Mouse (Mus musculus): Measurements from ENCODE around the gene Tollip. TPM values are rescaled to one million over a fixed set of nuclear protein-coding genes. Genes with fewer than 3 reads are reported as not detected.
A peak's percentile ranks its signal among the peaks of the same experiment; 100 is the strongest.

The Tollip gene
- polyA plus RNA-seq (2014; fragmentation: Nextera tagmentation; extraction: Ambion mirVana), result 48.9 and 50.1 TPM in 2 replicates

- ATAC-seq (ENCODE audit: low read depth), result no peak
- no peak within 1 kb of the TSS for H3K4me2 ChIP-seq (ENCODE audit: low read depth, low read length)
- no peak for DNase-seq (ENCODE audit: low spot score)
- H3K4me3 ChIP-seq (ENCODE audit: low read depth, low read length), result no peak within 1 kb of the TSS
- H3K9me3 ChIP-seq (ENCODE audit: control insufficient read depth, low read length), result no peaks in the 10 kb centered on the region
- H3K9ac ChIP-seq (ENCODE audit: low read depth, low read length), result no peak within 1 kb of the TSS
- H3K4me1 ChIP-seq (ENCODE audit: control insufficient read depth, insufficient read depth, low read length), result no peaks in the 10 kb centered on the region
- 85% methylated on average over 2 of the region's 2 CpGs for WGBS
- H3K36me3 ChIP-seq (ENCODE audit: control insufficient read depth, insufficient read depth, low read length), result no peaks in the 10 kb centered on the region
- H3K27me3 ChIP-seq (replicated peaks; ENCODE audit: control insufficient read depth, insufficient read depth, low read length), result no peaks in the 10 kb centered on the region
- no peak within 1 kb of the TSS for H3K27ac ChIP-seq (replicated peaks; ENCODE audit: low read depth, low read length)
These were observed at the start of gene Tollip for GRCm38 (mm10) chr7:141918407-141918806. Tollip (minus strand) TSS chr7:141918507.

- WGBS, result 69% methylated on average over 2 of the region's 2 CpGs
- no peaks in the 10 kb centered on the region for H3K4me1 ChIP-seq (ENCODE audit: control insufficient read depth, insufficient read depth, low read length)
- DNase-seq (ENCODE audit: low spot score) (no peak), ATAC-seq (ENCODE audit: low read depth) (no peak)
- H3K4me3 ChIP-seq (ENCODE audit: low read depth, low read length), result no peak overlapping the region
- H3K4me2 ChIP-seq (ENCODE audit: low read depth, low read length), result no peak overlapping the region
- H3K9me3 ChIP-seq (ENCODE audit: control insufficient read depth, low read length), result no peaks in the 10 kb centered on the region
- H3K27ac ChIP-seq (replicated peaks; ENCODE audit: low read depth, low read length), result no peak overlapping the region
- no peak overlapping the region for H3K9ac ChIP-seq (ENCODE audit: low read depth, low read length)
- H3K36me3 ChIP-seq (ENCODE audit: control insufficient read depth, insufficient read depth, low read length), result no peaks in the 10 kb centered on the region
- no peaks in the 10 kb centered on the region for H3K27me3 ChIP-seq (replicated peaks; ENCODE audit: control insufficient read depth, insufficient read depth, low read length)
These were observed 48.0 kb upstream of the Tollip start for GRCm38 (mm10) chr7:141966281-141966680.

GRCm38 (mm10) chr7:141962521-141962920 is 44.2 kb upstream of the Tollip start:
- peak; percentile 58; the same call in 1 of the 2 replicates for ATAC-seq (ENCODE audit: low read depth)
- no peaks in the 10 kb centered on the region for H3K9me3 ChIP-seq (ENCODE audit: control insufficient read depth, low read length)
- no peak overlapping the region for H3K4me3 ChIP-seq (ENCODE audit: low read depth, low read length)
- H3K27ac ChIP-seq (replicated peaks; ENCODE audit: low read depth, low read length), result no peak overlapping the region
- no peaks in the 10 kb centered on the region for H3K36me3 ChIP-seq (ENCODE audit: control insufficient read depth, insufficient read depth, low read length)
- 90% methylated on average over 3 of the region's 3 CpGs for WGBS
- DNase-seq (ENCODE audit: low spot score), result no peak
- no peak overlapping the region for H3K9ac ChIP-seq (ENCODE audit: low read depth, low read length)
- no peaks in the 10 kb centered on the region for H3K4me1 ChIP-seq (ENCODE audit: control insufficient read depth, insufficient read depth, low read length)
- H3K27me3 ChIP-seq (replicated peaks; ENCODE audit: control insufficient read depth, insufficient read depth, low read length), result no peaks in the 10 kb centered on the region
- H3K4me2 ChIP-seq (ENCODE audit: low read depth, low read length), result no peak overlapping the region

GRCm38 (mm10) chr7:141961491-141961890 is 43.2 kb upstream of the Tollip start:
- DNase-seq (ENCODE audit: low spot score), result no peak
- ATAC-seq (ENCODE audit: low read depth), result no peak
- H3K9ac ChIP-seq (ENCODE audit: low read depth, low read length), result no peak overlapping the region
- H3K4me1 ChIP-seq (ENCODE audit: control insufficient read depth, insufficient read depth, low read length), result no peaks in the 10 kb centered on the region
- H3K4me3 ChIP-seq (ENCODE audit: low read depth, low read length), result no peak overlapping the region
- H3K36me3 ChIP-seq (ENCODE audit: control insufficient read depth, insufficient read depth, low read length), result no peaks in the 10 kb centered on the region
- H3K27ac ChIP-seq (replicated peaks; ENCODE audit: low read depth, low read length), result no peak overlapping the region
- WGBS, result 87% methylated on average over 3 of the region's 3 CpGs
- H3K4me2 ChIP-seq (ENCODE audit: low read depth, low read length), result no peak overlapping the region
- no peaks in the 10 kb centered on the region for H3K27me3 ChIP-seq (replicated peaks; ENCODE audit: control insufficient read depth, insufficient read depth, low read length)
- H3K9me3 ChIP-seq (ENCODE audit: control insufficient read depth, low read length), result no peaks in the 10 kb centered on the region

GRCm38 (mm10) chr7:141960926-141961325 is 42.6 kb upstream of the Tollip start:
- no peak for DNase-seq (ENCODE audit: low spot score)
- H3K9ac ChIP-seq (ENCODE audit: low read depth, low read length), result no peak overlapping the region
- no peak overlapping the region for H3K4me3 ChIP-seq (ENCODE audit: low read depth, low read length)
- no peaks in the 10 kb centered on the region for H3K4me1 ChIP-seq (ENCODE audit: control insufficient read depth, insufficient read depth, low read length)
- H3K27me3 ChIP-seq (replicated peaks; ENCODE audit: control insufficient read depth, insufficient read depth, low read length), result no peaks in the 10 kb centered on the region
- no peak overlapping the region for H3K27ac ChIP-seq (replicated peaks; ENCODE audit: low read depth, low read length)
- no peaks in the 10 kb centered on the region for H3K36me3 ChIP-seq (ENCODE audit: control insufficient read depth, insufficient read depth, low read length)
- no peaks in the 10 kb centered on the region for H3K9me3 ChIP-seq (ENCODE audit: control insufficient read depth, low read length)
- WGBS, result 80% methylated on average over 2 of the region's 2 CpGs
- H3K4me2 ChIP-seq (ENCODE audit: low read depth, low read length), result no peak overlapping the region
- no peak for ATAC-seq (ENCODE audit: low read depth)

- H3K4me2 ChIP-seq (ENCODE audit: low read depth, low read length), result no peak overlapping the region
- no peaks in the 10 kb centered on the region for H3K4me1 ChIP-seq (ENCODE audit: control insufficient read depth, insufficient read depth, low read length)
- WGBS, result 100% methylated on average over 1 of the region's 1 CpGs
- no peak overlapping the region for H3K9ac ChIP-seq (ENCODE audit: low read depth, low read length)
- ATAC-seq (ENCODE audit: low read depth), result no peak
- H3K36me3 ChIP-seq (ENCODE audit: control insufficient read depth, insufficient read depth, low read length), result no peaks in the 10 kb centered on the region
- no peaks in the 10 kb centered on the region for H3K9me3 ChIP-seq (ENCODE audit: control insufficient read depth, low read length)
- DNase-seq (ENCODE audit: low spot score), result peak; percentile 26
- no peak overlapping the region for H3K4me3 ChIP-seq (ENCODE audit: low read depth, low read length)
- H3K27ac ChIP-seq (replicated peaks; ENCODE audit: low read depth, low read length), result no peak overlapping the region
- no peaks in the 10 kb centered on the region for H3K27me3 ChIP-seq (replicated peaks; ENCODE audit: control insufficient read depth, insufficient read depth, low read length)
These were observed 40.8 kb upstream of the Tollip start for GRCm38 (mm10) chr7:141959133-141959532.

GRCm38 (mm10) chr7:141958211-141958610 is 39.9 kb upstream of the Tollip start:
- ATAC-seq (ENCODE audit: low read depth), result no peak
- H3K4me3 ChIP-seq (ENCODE audit: low read depth, low read length), result no peak overlapping the region

GRCm38 (mm10) chr7:141957524-141958051 is 39.3 kb upstream of the Tollip start:
- 80% methylated on average over 4 of the region's 4 CpGs for WGBS
- no peaks in the 10 kb centered on the region for H3K36me3 ChIP-seq (ENCODE audit: control insufficient read depth, insufficient read depth, low read length)
- no peaks in the 10 kb centered on the region for H3K4me1 ChIP-seq (ENCODE audit: control insufficient read depth, insufficient read depth, low read length)
- ATAC-seq (ENCODE audit: low read depth), result no peak
- no peak overlapping the region for H3K27ac ChIP-seq (replicated peaks; ENCODE audit: low read depth, low read length)
- H3K4me3 ChIP-seq (ENCODE audit: low read depth, low read length), result no peak overlapping the region
- no peak for DNase-seq (ENCODE audit: low spot score)
- H3K9ac ChIP-seq (ENCODE audit: low read depth, low read length), result no peak overlapping the region
- H3K4me2 ChIP-seq (ENCODE audit: low read depth, low read length), result no peak overlapping the region
- peaks cover 9% of the 10 kb centered on the region for H3K27me3 ChIP-seq (replicated peaks; ENCODE audit: control insufficient read depth, insufficient read depth, low read length)
- H3K9me3 ChIP-seq (ENCODE audit: control insufficient read depth, low read length), result no peaks in the 10 kb centered on the region

More at GRCm38 (mm10) chr7:141958211-141958610, 39.9 kb upstream of the Tollip start:
- Histone ChIP-seq H3K9ac (ENCODE audit: low read depth, low read length) (no peak overlapping the region), H3K27me3 (replicated peaks; ENCODE audit: control insufficient read depth, insufficient read depth, low read length) (peaks cover 5% of the 10 kb centered on the region), H3K9me3 (ENCODE audit: control insufficient read depth, low read length) (no peaks in the 10 kb centered on the region), H3K36me3 (ENCODE audit: control insufficient read depth, insufficient read depth, low read length) (no peaks in the 10 kb centered on the region), H3K4me2 (ENCODE audit: low read depth, low read length) (no peak overlapping the region), H3K27ac (replicated peaks; ENCODE audit: low read depth, low read length) (no peak overlapping the region), H3K4me1 (ENCODE audit: control insufficient read depth, insufficient read depth, low read length) (no peaks in the 10 kb centered on the region)
- WGBS, result 91% methylated on average over 2 of the region's 2 CpGs
- DNase-seq (ENCODE audit: low spot score), result no peak

- Histone ChIP-seq H3K9ac (ENCODE audit: low read depth, low read length) (no peak overlapping the region), H3K4me3 (ENCODE audit: low read depth, low read length) (no peak overlapping the region), H3K27me3 (replicated peaks; ENCODE audit: control insufficient read depth, insufficient read depth, low read length) (peaks cover 23% of the 10 kb centered on the region), H3K27ac (replicated peaks; ENCODE audit: low read depth, low read length) (no peak overlapping the region), H3K4me1 (ENCODE audit: control insufficient read depth, insufficient read depth, low read length) (no peaks in the 10 kb centered on the region), H3K9me3 (ENCODE audit: control insufficient read depth, low read length) (no peaks in the 10 kb centered on the region), H3K4me2 (ENCODE audit: low read depth, low read length) (no peak overlapping the region), H3K36me3 (ENCODE audit: control insufficient read depth, insufficient read depth, low read length) (no peaks in the 10 kb centered on the region)
- WGBS, result 75% methylated on average over 8 of the region's 8 CpGs
- ATAC-seq (ENCODE audit: low read depth) (no peak), DNase-seq (ENCODE audit: low spot score) (no peak)
These were observed 37.9 kb upstream of the Tollip start for GRCm38 (mm10) chr7:141956174-141956566.
